Mouse (Mus musculus) cortical plate, adult 2 months (tissue): ENCODE results near the gene Cadm3. TPM values are rescaled to one million over a fixed set of nuclear protein-coding genes. Genes with fewer than 3 reads are reported as not detected.

Experiments
- H3K27ac ChIP-seq: fragments of 200-500 bp; 2 replicates; pipeline ENCODE4 v1.5.1; 2012; ENCODE audit warnings: low read length, control low read depth, inconsistent platforms; ENCODE audit not compliant: insufficient read depth
- H3K4me1 ChIP-seq: fragments of 200-500 bp; 2 replicates; pipeline ENCODE4 v1.6.1; 2011; ENCODE audit warnings: low read length; ENCODE audit not compliant: control insufficient read depth, insufficient read depth
- H3K4me3 ChIP-seq: fragments of 200-500 bp; 2 replicates; pipeline ENCODE4 v1.5.1; 2011; ENCODE audit warnings: mild to moderate bottlenecking, low read length, control low read depth; ENCODE audit not compliant: insufficient read depth
- CTCF ChIP-seq: fragments of 200-500 bp; IDR thresholded peaks from 2 replicates; pipeline ENCODE4 v1.5.1; 2011; ENCODE audit warnings: mild to moderate bottlenecking, control low read depth, low read length; ENCODE audit not compliant: insufficient read depth; ENCODE audit errors: extremely low read depth
- POLR2A ChIP-seq: fragments of 200-500 bp; IDR thresholded peaks from 2 replicates; pipeline ENCODE4 v1.6.1; 2011; ENCODE audit warnings: mild to moderate bottlenecking, low read length, control low read depth; ENCODE audit not compliant: insufficient read depth; ENCODE audit errors: extremely low read depth
- polyA plus RNA-seq: library from polyadenylated mRNA; depleted of rRNA; stranded (reverse); fragments of >200 nt; gene quantifications from 2 replicates; pipeline ENCODE4 v1.2.3, GENCODE M21; 2012

The Cadm3 gene
- polyA plus RNA-seq, 1 experiment: 404 TPM

GRCm38 (mm10) chr1:173361651-173362050 lies 5.8 kb downstream of the Cadm3 start:
- Histone ChIP-seq H3K4me1 (peaks cover 20% of the 10 kb centered on the region), H3K4me3 (no peak overlapping the region), H3K27ac (no peak overlapping the region)
- TF ChIP-seq POLR2A: no peak
- no peak for TF ChIP-seq CTCF

- Histone ChIP-seq H3K4me3 (no peak overlapping the region), H3K4me1 (peaks cover 28% of the 10 kb centered on the region), H3K27ac (no peak overlapping the region)
- no peak for TF ChIP-seq POLR2A
- no peak for TF ChIP-seq CTCF
These were observed 7.8 kb downstream of the Cadm3 start for GRCm38 (mm10) chr1:173359590-173360290.

- no peak for TF ChIP-seq POLR2A
- no peak for TF ChIP-seq CTCF
- Histone ChIP-seq H3K4me3 (no peak overlapping the region), H3K27ac (no peak overlapping the region), H3K4me1 (peaks cover 22% of the 10 kb centered on the region)
These were observed 9.7 kb downstream of the Cadm3 start for GRCm38 (mm10) chr1:173357799-173358198.

- TF ChIP-seq CTCF: no peak
- TF ChIP-seq POLR2A: no peak
- H3K4me1 ChIP-seq: peaks cover 22% of the 10 kb centered on the region
- H3K4me3 ChIP-seq: no peak overlapping the region
- no peak overlapping the region for H3K27ac ChIP-seq
These were observed 10.8 kb downstream of the Cadm3 start for GRCm38 (mm10) chr1:173356699-173357098.

DNA sequence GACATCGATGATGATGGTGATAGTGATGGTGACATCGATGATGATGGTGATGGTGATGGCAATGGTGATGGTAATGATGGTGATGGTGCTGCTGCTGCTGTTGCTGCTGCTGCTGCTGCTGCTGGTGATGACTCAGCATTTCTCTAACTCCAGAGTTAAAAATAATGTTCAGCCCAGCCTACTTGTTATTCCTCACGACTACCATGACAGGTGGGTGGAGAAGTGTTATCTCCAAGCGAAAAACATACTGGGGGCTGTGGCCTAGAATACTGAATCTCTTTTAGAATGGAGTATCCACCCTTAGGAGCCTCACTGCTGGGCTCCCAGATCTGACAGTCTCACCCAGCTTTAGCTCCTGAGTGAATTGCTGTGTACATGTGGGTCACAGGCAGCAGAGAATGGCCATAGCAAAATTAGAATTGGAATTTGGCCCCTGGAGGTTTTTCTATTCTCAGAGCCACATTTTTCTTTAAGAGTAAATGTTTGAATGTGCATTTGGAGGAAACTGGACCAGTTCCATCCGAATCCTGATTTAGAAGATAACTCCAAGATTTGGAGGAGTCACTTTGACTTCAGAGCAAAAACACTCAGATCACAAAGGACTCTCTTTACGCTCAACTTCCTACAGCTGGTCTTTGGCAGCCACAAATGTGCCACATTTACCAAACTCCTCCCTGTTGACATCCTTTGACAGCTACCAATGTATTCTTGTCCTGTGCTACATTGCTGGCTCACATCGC lies 12.2 kb downstream of the Cadm3 start:
- Histone ChIP-seq H3K27ac (no peak overlapping the region), H3K4me3 (no peak overlapping the region), H3K4me1 (peaks cover 27% of the 10 kb centered on the region)
- no peak for TF ChIP-seq CTCF
- TF ChIP-seq POLR2A: no peak

- H3K27ac ChIP-seq: no peak within 1 kb of the TSS
- no peak within 1 kb of the TSS for H3K4me3 ChIP-seq
- peaks cover 11% of the 10 kb centered on the region; the same call in 1 of the 2 replicates for H3K4me1 ChIP-seq
- TF ChIP-seq CTCF (no peak), POLR2A (no peak)
These were observed 17.0 kb downstream of the Cadm3 start, which contains the start of gene Aim2 for GRCm38 (mm10) chr1:173350372-173350957. TSS of gene Aim2 (plus strand) at chr1:173350879.

- Histone ChIP-seq H3K4me1 (peaks cover 10% of the 10 kb centered on the region; the same call in 1 of the 2 replicates), H3K4me3 (no peak overlapping the region), H3K27ac (no peak overlapping the region)
- TF ChIP-seq CTCF: no peak
- TF ChIP-seq POLR2A: no peak
These were observed 17.5 kb downstream of the Cadm3 start for GRCm38 (mm10) chr1:173349946-173350345.

DNA sequence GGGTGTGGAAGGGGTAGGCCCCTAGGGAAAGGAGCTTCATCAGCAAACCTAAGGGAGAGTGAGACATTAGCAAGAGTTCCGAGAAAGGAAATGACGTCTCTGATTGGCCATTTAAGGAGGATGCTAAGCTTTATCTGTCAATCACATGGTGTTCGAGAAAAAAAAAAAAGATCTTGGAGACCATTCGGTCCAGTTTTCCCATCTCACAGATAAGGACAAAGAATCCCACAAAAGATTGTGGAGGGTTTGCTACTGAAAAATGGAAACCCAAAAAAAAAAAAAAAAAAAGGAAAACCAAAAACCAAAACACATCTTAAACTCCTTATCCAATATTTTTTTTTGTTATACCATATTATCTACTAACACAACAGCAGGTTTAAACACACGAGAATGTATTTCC lies 18.3 kb downstream of the Cadm3 start:
- Histone ChIP-seq H3K4me1 (peaks cover 8% of the 10 kb centered on the region; the same call in 1 of the 2 replicates), H3K4me3 (no peak overlapping the region), H3K27ac (no peak overlapping the region)
- TF ChIP-seq CTCF (no peak), POLR2A (no peak)

GRCm38 (mm10) chr1:173348527-173348926 lies 19.0 kb downstream of the Cadm3 start:
- H3K27ac ChIP-seq: no peak overlapping the region
- H3K4me1 ChIP-seq: peaks cover 8% of the 10 kb centered on the region; the same call in 1 of the 2 replicates
- no peak overlapping the region for H3K4me3 ChIP-seq
- TF ChIP-seq CTCF: no peak

DNA sequence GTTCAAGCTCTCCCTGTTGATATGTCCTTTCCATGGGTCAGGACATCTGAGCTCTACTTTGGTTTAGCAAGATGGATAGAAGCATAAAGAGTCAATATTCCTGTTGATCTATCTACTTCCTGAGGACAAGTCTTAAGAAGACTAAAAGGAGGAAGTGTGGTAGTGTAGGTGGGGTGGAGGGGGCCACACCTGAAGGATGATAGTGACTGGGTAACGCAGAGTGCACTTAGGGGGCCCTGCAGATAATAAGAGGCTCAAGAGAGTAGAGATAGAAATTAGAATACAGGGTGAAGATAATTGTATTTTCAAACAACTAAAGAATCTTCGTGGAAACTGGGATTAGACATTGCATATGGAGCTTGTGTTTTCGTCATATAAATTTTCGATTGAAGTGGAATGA lies 22.4 kb downstream of the Cadm3 start:
- TF ChIP-seq CTCF (no peak), POLR2A (no peak)
- no peak overlapping the region for H3K4me3 ChIP-seq
- peaks cover 3% of the 10 kb centered on the region; the same call in 1 of the 2 replicates for H3K4me1 ChIP-seq
- no peak overlapping the region for H3K27ac ChIP-seq
